Mouse (Mus musculus) erythroblast, embryonic 14.5 days (primary cell): ENCODE results near the gene Fads3.

ENCODE experiments used
- GATA1 ChIP-seq: IDR thresholded peaks from 2 replicates; pipeline ENCODE4 v1.6.1; 2012; ENCODE audit warnings: low read length, inconsistent platforms, mixed read lengths
- TAL1 ChIP-seq: IDR thresholded peaks from 3 replicates; pipeline ENCODE4 v1.6.1; 2012; ENCODE audit warnings: low read length, inconsistent platforms, mixed read lengths

DNA sequence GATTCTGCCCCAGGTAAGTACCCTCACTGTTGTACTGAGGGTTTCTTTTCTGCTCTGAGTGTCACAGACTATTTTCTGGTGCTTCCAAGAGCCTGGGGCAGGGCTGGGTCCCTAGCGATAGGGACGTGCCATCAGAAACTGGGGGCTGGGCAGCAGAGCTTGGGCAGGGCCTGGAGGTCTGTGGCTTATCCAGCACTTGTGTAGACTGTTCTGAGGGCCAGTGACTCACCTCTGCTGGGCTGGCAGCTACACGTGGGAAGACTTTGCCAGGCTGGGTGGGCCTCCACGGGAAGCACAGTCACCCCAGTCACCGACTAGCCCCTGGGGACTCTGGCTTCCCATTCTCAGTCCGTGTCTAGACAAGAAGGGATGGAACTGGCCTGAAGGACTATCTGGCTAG, 863 bp downstream of the Fads3 start:
- TF ChIP-seq GATA1, result peak; percentile 78
- TF ChIP-seq TAL1, result peak; percentile 80
